ENCODE assay signal across 20 mouse cellular contexts in genomic region chr15:100403318-100404000, GRCm38 (mm10). TPM values are rescaled to one million over a fixed set of nuclear protein-coding genes. Genes with fewer than 3 reads are reported as not detected.
DNase-seq lines count a peak whose midpoint lies in the region; ATAC-seq and TF ChIP-seq lines count a peak whose summit lies in the region.
"Had no signal": no experiment of that assay in that cellular context is flagged by ENCODE, and none has a peak within 500 bp of the region (broad histone marks: within the 10 kb centered on the region; RNA-seq: fewer than 3 reads in every experiment).

No protein-coding gene starts in this region.

- peak; percentile 63 to 67 for DNase-seq in lung, adult 18-20 months
- no peak for DNase-seq in lung, postnatal 10 days
- DNase-seq in stomach, postnatal 0 days (ENCODE audit: low spot score), result peak; percentile 58
- no peak for DNase-seq in heart, adult 18-20 months
- DNase-seq in gastrocnemius, postnatal 10 days, result no peak
- DNase-seq in cerebellum, postnatal 4 days (ENCODE audit: low spot score in 2 of 2), result no peak
- DNase-seq: gastrocnemius, postnatal 25 days; heart, postnatal 10 days; right cerebral cortex, postnatal 14 days had no signal

- H3K4me2 ChIP-seq in liver, embryonic 15.5 days, result peak overlapping the region; percentile 51; the same call in 1 of the 2 replicates
- H3K4me2 ChIP-seq in stomach, postnatal 0 days (replicated peaks; ENCODE audit: low read depth), result no peak overlapping the region
- H3K4me2 ChIP-seq: embryonic facial prominence, embryonic 15.5 days; forebrain, embryonic 15.5 days; limb, embryonic 15.5 days had no signal

- H3K4me3 ChIP-seq in liver, embryonic 15.5 days (replicated peaks), result peak overlapping the region; percentile 29; the same call in 1 of the 2 replicates
- no peak overlapping the region for H3K4me3 ChIP-seq in stomach, postnatal 0 days (ENCODE audit: low read depth, low read length)
- H3K4me3 ChIP-seq: embryonic facial prominence, embryonic 15.5 days; forebrain, embryonic 15.5 days; left cerebral cortex, adult 2 months; limb, embryonic 15.5 days had no signal

- peak; percentile 30 for ATAC-seq in granulocyte monocyte progenitor cell, adult 5-6 weeks (replicated peaks; ENCODE audit: poor library complexity, severe bottlenecking)
- ATAC-seq in liver, embryonic 15.5 days (ENCODE audit: insufficient read depth), result peak; percentile 30; the same call in 1 of the 2 replicates
- peak; percentile 35 for ATAC-seq in stomach, postnatal 0 days (ENCODE audit: low FRiP score, low TSS enrichment)
- ATAC-seq: forebrain, embryonic 15.5 days; hindbrain, postnatal 0 days had no signal

- H3K27ac ChIP-seq in liver, embryonic 15.5 days (replicated peaks), result peak overlapping the region; percentile 53; the same call in 1 of the 2 replicates
- no peak overlapping the region for H3K27ac ChIP-seq in stomach, postnatal 0 days (replicated peaks)
- H3K27ac ChIP-seq: embryonic facial prominence, embryonic 15.5 days; forebrain, embryonic 15.5 days; hindbrain, postnatal 0 days; left cerebral cortex, adult 2 months; limb, embryonic 15.5 days had no signal

- TF ChIP-seq CTCF in stomach, postnatal 0 days (IDR thresholded peaks at IDR 0.05; ENCODE audit: low read depth), result no peak

- H3K27me3 ChIP-seq in liver, embryonic 15.5 days, result no peaks in the 10 kb centered on the region
- H3K27me3 ChIP-seq in stomach, postnatal 0 days (ENCODE audit: control insufficient read depth, insufficient read depth, low read length), result no peaks in the 10 kb centered on the region
- H3K27me3 ChIP-seq: CH12.LX; embryonic facial prominence, embryonic 15.5 days; forebrain, embryonic 15.5 days; limb, embryonic 15.5 days had no signal

- TF ChIP-seq EP300 in stomach, postnatal 0 days (optimal IDR thresholded peaks at IDR 0.05), result no peak

- no peaks in the 10 kb centered on the region for H3K9me3 ChIP-seq in liver, embryonic 15.5 days (replicated peaks)
- H3K9me3 ChIP-seq in stomach, postnatal 0 days (ENCODE audit: control insufficient read depth, low read length), result no peaks in the 10 kb centered on the region
- H3K9me3 ChIP-seq: embryonic facial prominence, embryonic 15.5 days; forebrain, embryonic 15.5 days; limb, embryonic 15.5 days had no signal

- peaks cover 53% of the 10 kb centered on the region for H3K4me1 ChIP-seq in liver, embryonic 15.5 days (replicated peaks)
- H3K4me1 ChIP-seq in stomach, postnatal 0 days (replicated peaks; ENCODE audit: control insufficient read depth, insufficient read depth), result no peaks in the 10 kb centered on the region
- H3K4me1 ChIP-seq: embryonic facial prominence, embryonic 15.5 days; forebrain, embryonic 15.5 days; limb, embryonic 15.5 days had no signal

- no peak overlapping the region for H3K9ac ChIP-seq in liver, embryonic 15.5 days
- H3K9ac ChIP-seq in stomach, postnatal 0 days (ENCODE audit: low read length), result no peak overlapping the region
- H3K9ac ChIP-seq: embryonic facial prominence, embryonic 15.5 days; forebrain, embryonic 15.5 days; limb, embryonic 15.5 days had no signal

- 88% methylated on average over 16 of the region's 16 CpGs for WGBS in liver, embryonic 15.5 days (ENCODE audit: insufficient replicate concordance)
- WGBS in stomach, postnatal 0 days, result 84% methylated on average over 16 of the region's 16 CpGs

- H3K36me3 ChIP-seq in liver, embryonic 15.5 days (replicated peaks), result peaks cover 100% of the 10 kb centered on the region
- peaks cover 18% of the 10 kb centered on the region for H3K36me3 ChIP-seq in stomach, postnatal 0 days (ENCODE audit: control insufficient read depth, insufficient read depth, low read length)

RNA-seq across cellular contexts. Expression of gene Gm5475, which starts 18.5 kb away (rescaled TPM):
- not detected in 2 replicates for total RNA-seq in granulocyte monocyte progenitor cell, adult 5-6 weeks (2014; fragmentation: Nextera tagmentation)
- total RNA-seq in granulocyte monocyte progenitor cell, adult 5-6 weeks (2017), result not detected in 2 replicates
- 0.05 TPM in 2 replicates for polyA plus RNA-seq in liver, embryonic 15.5 days (2015; fragmentation: Nextera tagmentation; extraction: Ambion mirVana)
- polyA plus RNA-seq in stomach, postnatal 0 days (2015; fragmentation: Nextera tagmentation; extraction: Ambion mirVana), result 0.11 and 0.15 TPM in 2 replicates
- not detected for total RNA-seq in heart, adult 18-20 months (2021)
- under 1 TPM in 1 of 2 experiments, not detected in 1; 0.18 TPM for total RNA-seq in gastrocnemius, postnatal 10 days (2021)
- total RNA-seq: CH12.LX; common myeloid progenitor, adult 5-6 weeks; gastrocnemius, postnatal 25 days; heart, postnatal 10 days; hindbrain, postnatal 0 days; left cerebral cortex, adult 2 months; midbrain, postnatal 0 days had no signal

RNA-seq across cellular contexts. Expression of gene Slc11a2, which starts 21.4 kb away (rescaled TPM):
- total RNA-seq in granulocyte monocyte progenitor cell, adult 5-6 weeks (2014; fragmentation: Nextera tagmentation), result 10.2 and 10.3 TPM in 2 replicates
- total RNA-seq in granulocyte monocyte progenitor cell, adult 5-6 weeks (2017), result 8.6 and 8.9 TPM in 2 replicates
- 39.7 and 43.9 TPM in 2 replicates for polyA plus RNA-seq in liver, embryonic 15.5 days (2015; fragmentation: Nextera tagmentation; extraction: Ambion mirVana)
- 12.2 and 15.8 TPM in 2 replicates for polyA plus RNA-seq in stomach, postnatal 0 days (2015; fragmentation: Nextera tagmentation; extraction: Ambion mirVana)
- 10 to 100 TPM; 37.8 to 44.5 TPM for total RNA-seq in heart, adult 18-20 months (2021)
- 10 to 100 TPM; 23.3 to 31.9 TPM for total RNA-seq in gastrocnemius, postnatal 10 days (2021)

RNA-seq across cellular contexts. Expression of gene Higd1c, which starts 39.1 kb away (rescaled TPM):
- not detected in 2 replicates for total RNA-seq in granulocyte monocyte progenitor cell, adult 5-6 weeks (2014; fragmentation: Nextera tagmentation)
- not detected in 2 replicates for total RNA-seq in granulocyte monocyte progenitor cell, adult 5-6 weeks (2017)
- polyA plus RNA-seq in liver, embryonic 15.5 days (2015; fragmentation: Nextera tagmentation; extraction: Ambion mirVana), result not detected in 2 replicates
- polyA plus RNA-seq in stomach, postnatal 0 days (2015; fragmentation: Nextera tagmentation; extraction: Ambion mirVana), result not detected in 2 replicates
- total RNA-seq in heart, adult 18-20 months (2021), result not detected
- total RNA-seq in gastrocnemius, postnatal 10 days (2021), result not detected
- total RNA-seq: CH12.LX; common myeloid progenitor, adult 5-6 weeks; gastrocnemius, postnatal 25 days; heart, postnatal 10 days; hindbrain, postnatal 0 days; left cerebral cortex, adult 2 months; midbrain, postnatal 0 days had no signal
- polyA plus RNA-seq: brain, embryonic 14.5 days; embryonic facial prominence, embryonic 15.5 days; forebrain, embryonic 15.5 days; hindbrain, postnatal 0 days; limb, embryonic 15.5 days; midbrain, postnatal 0 days had no signal

RNA-seq across cellular contexts. Expression of gene Mettl7a2, which starts 50.5 kb away (rescaled TPM):
- not detected in 2 replicates for total RNA-seq in granulocyte monocyte progenitor cell, adult 5-6 weeks (2014; fragmentation: Nextera tagmentation)
- total RNA-seq in granulocyte monocyte progenitor cell, adult 5-6 weeks (2017), result not detected in 2 replicates
- not detected in 2 replicates for polyA plus RNA-seq in liver, embryonic 15.5 days (2015; fragmentation: Nextera tagmentation; extraction: Ambion mirVana)
- polyA plus RNA-seq in stomach, postnatal 0 days (2015; fragmentation: Nextera tagmentation; extraction: Ambion mirVana), result not detected in 2 replicates
- total RNA-seq in heart, adult 18-20 months (2021), result 1 to 10 TPM; 1.1 to 1.5 TPM
- under 1 TPM; 0.31 to 0.77 TPM for total RNA-seq in gastrocnemius, postnatal 10 days (2021)
- total RNA-seq: CH12.LX; common myeloid progenitor, adult 5-6 weeks; hindbrain, postnatal 0 days; midbrain, postnatal 0 days had no signal
- polyA plus RNA-seq: brain, embryonic 14.5 days; embryonic facial prominence, embryonic 15.5 days; forebrain, embryonic 15.5 days; hindbrain, postnatal 0 days; limb, embryonic 15.5 days; midbrain, postnatal 0 days had no signal

RNA-seq across cellular contexts. Expression of gene Methig1, which starts 50.5 kb away (rescaled TPM):
- not detected in 2 replicates for total RNA-seq in granulocyte monocyte progenitor cell, adult 5-6 weeks (2014; fragmentation: Nextera tagmentation)
- total RNA-seq in granulocyte monocyte progenitor cell, adult 5-6 weeks (2017), result not detected in 2 replicates
- polyA plus RNA-seq in liver, embryonic 15.5 days (2015; fragmentation: Nextera tagmentation; extraction: Ambion mirVana), result 0.17 and 0.25 TPM in 2 replicates
- polyA plus RNA-seq in stomach, postnatal 0 days (2015; fragmentation: Nextera tagmentation; extraction: Ambion mirVana), result 0.17 TPM in 1 of 2 replicates, not detected in the other
- total RNA-seq in heart, adult 18-20 months (2021), result not detected
- total RNA-seq in gastrocnemius, postnatal 10 days (2021), result not detected
- total RNA-seq: CH12.LX; common myeloid progenitor, adult 5-6 weeks; gastrocnemius, postnatal 25 days; heart, postnatal 10 days; midbrain, postnatal 0 days had no signal
- polyA plus RNA-seq: brain, embryonic 14.5 days; embryonic facial prominence, embryonic 15.5 days; forebrain, embryonic 15.5 days; hindbrain, postnatal 0 days; limb, embryonic 15.5 days; midbrain, postnatal 0 days had no signal

Comparison
In these comparisons a context has a peak if more than half of its experiments do, and no peak if none do; other contexts are left out.
1. DNase-seq: peak in lung, adult 18-20 months (2 of 2) and stomach, postnatal 0 days (single experiment); none in lung, postnatal 10 days (single experiment), heart, adult 18-20 months (0 of 2), gastrocnemius, postnatal 10 days (single experiment) and cerebellum, postnatal 4 days (0 of 2).
2. Peak in every context shown above with its lines, with median percentiles within 50 percentile points of each other: ATAC-seq.